Mouse (Mus musculus): Measurements from ENCODE around the gene Zfand3. TPM values are rescaled to one million over a fixed set of nuclear protein-coding genes. Genes with fewer than 3 reads are reported as not detected.
A peak's percentile ranks its signal among the peaks of the same experiment; 100 is the strongest.

Zfand3 gene
- 24.2 and 24.4 TPM in 2 replicates for polyA plus RNA-seq (2014; fragmentation: Nextera tagmentation; extraction: Ambion mirVana)

- WGBS, result under 1% methylated on average over 78 of the region's 93 CpGs
- Histone ChIP-seq H3K4me3 (ENCODE audit: low read depth, low read length) (peak within 1 kb of the TSS; percentile 93), H3K4me1 (replicated peaks; ENCODE audit: control insufficient read depth, insufficient read depth, low read length) (peaks cover 22% of the 10 kb centered on the region), H3K4me2 (peak within 1 kb of the TSS; percentile 87), H3K27me3 (replicated peaks; ENCODE audit: control insufficient read depth, insufficient read depth, low read length) (no peaks in the 10 kb centered on the region), H3K36me3 (ENCODE audit: control insufficient read depth, insufficient read depth, low read length) (no peaks in the 10 kb centered on the region), H3K9ac (ENCODE audit: low read depth, low read length) (peak within 1 kb of the TSS; percentile 91), H3K27ac (ENCODE audit: low read depth, low read length) (peak within 1 kb of the TSS; percentile 99), H3K9me3 (ENCODE audit: control insufficient read depth, low read length) (no peaks in the 10 kb centered on the region)
- ATAC-seq (replicated peaks; ENCODE audit: low FRiP score) (peak; percentile 90), DNase-seq (ENCODE audit: low spot score) (peak; percentile 98)
These were observed at the start of gene Zfand3 for GRCm38 (mm10) chr17:30004203-30005102. Gene Zfand3, plus strand, starts transcription at chr17:30004733.

- H3K4me2 ChIP-seq, result no peak overlapping the region
- WGBS, result 59% methylated on average over 8 of the region's 8 CpGs
- no peaks in the 10 kb centered on the region for H3K4me1 ChIP-seq (replicated peaks; ENCODE audit: control insufficient read depth, insufficient read depth, low read length)
- DNase-seq (ENCODE audit: low spot score) (no peak), ATAC-seq (replicated peaks; ENCODE audit: low FRiP score) (no peak)
- H3K27me3 ChIP-seq (replicated peaks; ENCODE audit: control insufficient read depth, insufficient read depth, low read length), result no peaks in the 10 kb centered on the region
- no peak overlapping the region for H3K4me3 ChIP-seq (ENCODE audit: low read depth, low read length)
- H3K27ac ChIP-seq (ENCODE audit: low read depth, low read length), result no peak overlapping the region
- peaks cover 2% of the 10 kb centered on the region; the same call in 1 of the 2 replicates for H3K9me3 ChIP-seq (ENCODE audit: control insufficient read depth, low read length)
- H3K9ac ChIP-seq (ENCODE audit: low read depth, low read length), result no peak overlapping the region
- H3K36me3 ChIP-seq (ENCODE audit: control insufficient read depth, insufficient read depth, low read length), result no peaks in the 10 kb centered on the region
These were observed 48.7 kb upstream of the Zfand3 start for GRCm38 (mm10) chr17:29955880-29956279.

- H3K4me2 ChIP-seq, result peak overlapping the region; percentile 59
- H3K4me1 ChIP-seq (replicated peaks; ENCODE audit: control insufficient read depth, insufficient read depth, low read length), result peaks cover 13% of the 10 kb centered on the region
- WGBS, result 5% methylated on average over 11 of the region's 11 CpGs
- no peak overlapping the region for H3K9ac ChIP-seq (ENCODE audit: low read depth, low read length)
- ATAC-seq (replicated peaks; ENCODE audit: low FRiP score), result peak; percentile 39; the same call in 1 of the 2 replicates
- H3K27ac ChIP-seq (ENCODE audit: low read depth, low read length), result no peak overlapping the region
- H3K4me3 ChIP-seq (ENCODE audit: low read depth, low read length), result peak overlapping the region; percentile 29
- H3K36me3 ChIP-seq (ENCODE audit: control insufficient read depth, insufficient read depth, low read length), result no peaks in the 10 kb centered on the region
- H3K27me3 ChIP-seq (replicated peaks; ENCODE audit: control insufficient read depth, insufficient read depth, low read length), result peaks cover 19% of the 10 kb centered on the region
- H3K9me3 ChIP-seq (ENCODE audit: control insufficient read depth, low read length), result peaks cover 2% of the 10 kb centered on the region; the same call in 1 of the 2 replicates
- DNase-seq (ENCODE audit: low spot score), result peak; percentile 48
These were observed 40.7 kb upstream of the Zfand3 start for GRCm38 (mm10) chr17:29963730-29964259.

GRCm38 (mm10) chr17:29965506-29965905 lies 39.0 kb upstream of the Zfand3 start:
- ATAC-seq (replicated peaks; ENCODE audit: low FRiP score), result no peak
- 25% methylated on average over 5 of the region's 5 CpGs for WGBS
- H3K9me3 ChIP-seq (ENCODE audit: control insufficient read depth, low read length), result no peaks in the 10 kb centered on the region
- DNase-seq (ENCODE audit: low spot score), result no peak
- H3K4me2 ChIP-seq, result no peak overlapping the region
- H3K27me3 ChIP-seq (replicated peaks; ENCODE audit: control insufficient read depth, insufficient read depth, low read length), result peaks cover 19% of the 10 kb centered on the region
- no peak overlapping the region for H3K27ac ChIP-seq (ENCODE audit: low read depth, low read length)
- H3K4me1 ChIP-seq (replicated peaks; ENCODE audit: control insufficient read depth, insufficient read depth, low read length), result peaks cover 13% of the 10 kb centered on the region
- H3K4me3 ChIP-seq (ENCODE audit: low read depth, low read length), result no peak overlapping the region
- H3K9ac ChIP-seq (ENCODE audit: low read depth, low read length), result no peak overlapping the region
- no peaks in the 10 kb centered on the region for H3K36me3 ChIP-seq (ENCODE audit: control insufficient read depth, insufficient read depth, low read length)

- H3K9me3 ChIP-seq (ENCODE audit: control insufficient read depth, low read length), result no peaks in the 10 kb centered on the region
- no peak within 1 kb of the TSS for H3K4me3 ChIP-seq (ENCODE audit: low read depth, low read length)
- no peak within 1 kb of the TSS for H3K27ac ChIP-seq (ENCODE audit: low read depth, low read length)
- DNase-seq (ENCODE audit: low spot score), result no peak
- H3K27me3 ChIP-seq (replicated peaks; ENCODE audit: control insufficient read depth, insufficient read depth, low read length), result peaks cover 8% of the 10 kb centered on the region
- WGBS, result 73% methylated on average over 7 of the region's 7 CpGs
- H3K4me1 ChIP-seq (replicated peaks; ENCODE audit: control insufficient read depth, insufficient read depth, low read length), result no peaks in the 10 kb centered on the region; the same call in 1 of the 2 replicates
- H3K4me2 ChIP-seq, result no peak within 1 kb of the TSS
- no peak within 1 kb of the TSS for H3K9ac ChIP-seq (ENCODE audit: low read depth, low read length)
- H3K36me3 ChIP-seq (ENCODE audit: control insufficient read depth, insufficient read depth, low read length), result no peaks in the 10 kb centered on the region
- ATAC-seq (replicated peaks; ENCODE audit: low FRiP score), result no peak
These were observed 34.4 kb upstream of the Zfand3 start, which contains the start of gene Mdga1 for GRCm38 (mm10) chr17:29970037-29970555. Gene Mdga1, minus strand, starts transcription at chr17:29970087.

GRCm38 (mm10) chr17:29971761-29972432 lies 32.6 kb upstream of the Zfand3 start:
- DNase-seq (ENCODE audit: low spot score) (no peak), ATAC-seq (replicated peaks; ENCODE audit: low FRiP score) (no peak)
- Histone ChIP-seq H3K27ac (ENCODE audit: low read depth, low read length) (no peak overlapping the region), H3K4me1 (replicated peaks; ENCODE audit: control insufficient read depth, insufficient read depth, low read length) (no peaks in the 10 kb centered on the region), H3K9ac (ENCODE audit: low read depth, low read length) (no peak overlapping the region), H3K4me3 (ENCODE audit: low read depth, low read length) (no peak overlapping the region), H3K27me3 (replicated peaks; ENCODE audit: control insufficient read depth, insufficient read depth, low read length) (no peaks in the 10 kb centered on the region), H3K36me3 (ENCODE audit: control insufficient read depth, insufficient read depth, low read length) (no peaks in the 10 kb centered on the region), H3K9me3 (ENCODE audit: control insufficient read depth, low read length) (no peaks in the 10 kb centered on the region), H3K4me2 (no peak overlapping the region)
- WGBS, result 57% methylated on average over 15 of the region's 15 CpGs

- H3K27me3 ChIP-seq (replicated peaks; ENCODE audit: control insufficient read depth, insufficient read depth, low read length), result no peaks in the 10 kb centered on the region
- H3K9me3 ChIP-seq (ENCODE audit: control insufficient read depth, low read length), result no peaks in the 10 kb centered on the region
- H3K9ac ChIP-seq (ENCODE audit: low read depth, low read length), result no peak overlapping the region
- ATAC-seq (replicated peaks; ENCODE audit: low FRiP score) (no peak), DNase-seq (ENCODE audit: low spot score) (no peak)
- no peaks in the 10 kb centered on the region for H3K4me1 ChIP-seq (replicated peaks; ENCODE audit: control insufficient read depth, insufficient read depth, low read length)
- H3K36me3 ChIP-seq (ENCODE audit: control insufficient read depth, insufficient read depth, low read length), result no peaks in the 10 kb centered on the region
- H3K27ac ChIP-seq (ENCODE audit: low read depth, low read length), result no peak overlapping the region
- 70% methylated on average over 7 of the region's 7 CpGs for WGBS
- H3K4me3 ChIP-seq (ENCODE audit: low read depth, low read length), result no peak overlapping the region
- no peak overlapping the region for H3K4me2 ChIP-seq
These were observed 31.3 kb upstream of the Zfand3 start for GRCm38 (mm10) chr17:29973226-29973625.

- 6% methylated on average over 8 of the region's 8 CpGs for WGBS
- Histone ChIP-seq H3K27ac (ENCODE audit: low read depth, low read length) (no peak overlapping the region), H3K36me3 (ENCODE audit: control insufficient read depth, insufficient read depth, low read length) (no peaks in the 10 kb centered on the region), H3K9ac (ENCODE audit: low read depth, low read length) (no peak overlapping the region), H3K9me3 (ENCODE audit: control insufficient read depth, low read length) (no peaks in the 10 kb centered on the region), H3K4me1 (replicated peaks; ENCODE audit: control insufficient read depth, insufficient read depth, low read length) (0 out of 2 replicates have a peak, but pooled peaks cover 3% of the 10 kb centered on the region), H3K27me3 (replicated peaks; ENCODE audit: control insufficient read depth, insufficient read depth, low read length) (no peaks in the 10 kb centered on the region), H3K4me2 (no peak overlapping the region), H3K4me3 (ENCODE audit: low read depth, low read length) (no peak overlapping the region)
- DNase-seq (ENCODE audit: low spot score) (peak; percentile 80), ATAC-seq (replicated peaks; ENCODE audit: low FRiP score) (0 out of 2 replicates have a peak, but pooled peaks have one; percentile 49)
These were observed 28.8 kb upstream of the Zfand3 start for GRCm38 (mm10) chr17:29975731-29976130.
